Mouse (Mus musculus) CH12.LX (cell line): ENCODE measurements around the gene P2rx1.

ENCODE experiments used
- BHLHE40 ChIP-seq: IDR thresholded peaks from 2 replicates; pipeline ENCODE4 v1.6.1; 2011; ENCODE audit warnings: mild to moderate bottlenecking, low read depth, low read length, improper control_type of control experiment
- CHD1 ChIP-seq: IDR thresholded peaks from 2 replicates; pipeline ENCODE4 v1.6.1; 2012; ENCODE audit warnings: low read depth, low read length, improper control_type of control experiment, inconsistent platforms
- CTCF ChIP-seq, 2 experiments: IDR thresholded peaks in 1 of 2; conservative IDR thresholded peaks in 1 of 2; 2 replicates each; pipeline ENCODE4 v1.5.1; 2011 to 2012; ENCODE audit warnings: low read depth in 2 of 2, low read length in 2 of 2, improper control_type of control experiment in 1 of 2, inconsistent platforms in 1 of 2, mild to moderate bottlenecking in 1 of 2, moderate library complexity in 1 of 2
- E2F4 ChIP-seq: IDR thresholded peaks from 2 replicates; pipeline ENCODE4 v1.6.1; 2011; ENCODE audit warnings: low read depth, low read length, improper control_type of control experiment; ENCODE audit not compliant: insufficient replicate concordance
- ETS1 ChIP-seq: conservative IDR thresholded peaks from 2 replicates; pipeline ENCODE4 v1.6.1; 2012; ENCODE audit warnings: low read depth, mild to moderate bottlenecking, inconsistent platforms, low read length, improper control_type of control experiment, moderate library complexity
- GABPA ChIP-seq: IDR thresholded peaks from 2 replicates; pipeline ENCODE4 v1.6.1; 2012; ENCODE audit warnings: low read depth, low read length, improper control_type of control experiment, inconsistent platforms; ENCODE audit not compliant: insufficient replicate concordance
- HCFC1 ChIP-seq: IDR thresholded peaks from 2 replicates; pipeline ENCODE4 v1.6.1; 2012; ENCODE audit warnings: low read depth, mild to moderate bottlenecking, inconsistent platforms, low read length, improper control_type of control experiment
- KAT2A ChIP-seq: IDR thresholded peaks from 2 replicates; pipeline ENCODE4 v1.6.1; 2012; ENCODE audit warnings: low read length, improper control_type of control experiment, inconsistent platforms; ENCODE audit not compliant: insufficient replicate concordance
- MAFK ChIP-seq: IDR thresholded peaks from 2 replicates; pipeline ENCODE4 v1.6.1; 2011; ENCODE audit warnings: low read length, improper control_type of control experiment; ENCODE audit not compliant: insufficient replicate concordance
- MAX ChIP-seq: IDR thresholded peaks from 2 replicates; pipeline ENCODE4 v1.6.1; 2011; ENCODE audit warnings: low read length, improper control_type of control experiment
- MYC ChIP-seq: IDR thresholded peaks from 2 replicates; pipeline ENCODE4 v1.6.1; 2011; ENCODE audit warnings: low read depth, mild to moderate bottlenecking, improper control_type of control experiment, low read length
- POLR2A ChIP-seq: IDR thresholded peaks from 2 replicates; pipeline ENCODE4 v1.6.1; 2011; ENCODE audit warnings: low read depth, mild to moderate bottlenecking, improper control_type of control experiment, low read length
- TCF12 ChIP-seq: IDR thresholded peaks from 2 replicates; pipeline ENCODE4 v1.6.1; 2014; ENCODE audit warnings: low read depth, mild to moderate bottlenecking, inconsistent platforms, low read length, improper control_type of control experiment
- ZKSCAN1 ChIP-seq: IDR thresholded peaks from 2 replicates; pipeline ENCODE4 v1.6.1; 2012; ENCODE audit warnings: low read depth, inconsistent platforms, low read length, improper control_type of control experiment, borderline replicate concordance

DNA sequence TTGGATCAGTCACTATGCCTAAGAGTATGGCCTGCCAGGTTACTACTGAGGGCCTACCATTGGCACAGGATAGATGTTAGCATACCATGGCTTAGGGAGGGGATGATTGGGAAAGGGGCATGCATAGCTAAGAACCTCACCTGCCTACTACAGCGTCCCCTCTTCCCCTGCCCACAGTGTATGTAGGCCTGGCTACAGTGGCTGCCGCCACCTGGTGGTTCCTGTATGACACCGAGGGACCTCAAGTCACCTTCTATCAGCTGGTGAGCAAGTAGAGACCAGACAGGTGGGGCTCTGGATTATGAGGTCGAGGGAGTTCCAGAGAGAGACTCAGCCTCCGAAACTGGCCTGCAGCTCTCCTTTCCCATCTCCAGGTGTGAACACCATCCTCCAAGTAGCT lies 15.6 kb upstream of the P2rx1 start:
- TF ChIP-seq CTCF (conservative IDR thresholded peaks at IDR 0.05 in 1 of 2, IDR thresholded peaks at IDR 0.05 in 1 of 2; ENCODE audit: low read depth in 2 of 2, low read length in 2 of 2) (peak; percentile 34 to 89; a peak in 3 of 4 replicates), POLR2A (no peak), KAT2A (no peak), MAX (no peak), HCFC1 (no peak), ETS1 (no peak), GABPA (no peak), MAFK (no peak), TCF12 (no peak), CHD1 (no peak), E2F4 (no peak), MYC (no peak), BHLHE40 (no peak), ZKSCAN1 (no peak)
